Mouse (Mus musculus): ENCODE measurements around the gene Elf4. TPM values are rescaled to one million over a fixed set of nuclear protein-coding genes. Genes with fewer than 3 reads are reported as not detected.

The Elf4 gene
- polyA plus RNA-seq, 1 experiment from 2014 or later, result 13.0 TPM

DNA sequence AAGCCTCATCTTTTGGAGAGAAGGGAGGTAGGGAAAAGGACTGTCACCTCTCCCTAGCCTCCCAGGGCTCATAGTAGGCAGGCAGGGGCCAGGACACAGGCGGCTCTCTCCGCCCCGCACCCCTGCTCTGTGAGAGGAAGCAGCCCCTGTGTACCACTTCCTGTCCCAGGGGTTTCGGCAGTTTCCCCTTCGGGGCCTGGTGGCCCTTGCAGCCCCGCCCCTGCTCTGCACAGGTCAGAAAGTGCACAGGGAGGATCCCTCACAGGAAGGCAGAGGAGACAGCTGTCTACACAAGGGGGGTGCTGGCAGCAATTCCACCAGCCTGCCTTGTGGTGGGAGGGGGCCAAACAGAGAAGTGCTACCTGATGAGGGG lies 29.4 kb downstream of the Elf4 start:
- H3K27ac ChIP-seq, result peak overlapping the region; percentile 17; the same call in 1 of the 2 replicates
- H3K4me1 ChIP-seq (replicated peaks), result 0 out of 2 replicates have a peak, but pooled peaks cover 20% of the 10 kb centered on the region
- peak; percentile 60 for ATAC-seq
- no peaks in the 10 kb centered on the region for H3K27me3 ChIP-seq (replicated peaks)
- H3K9ac ChIP-seq, result no peak overlapping the region
- no peak overlapping the region for H3K4me3 ChIP-seq (replicated peaks)
- H3K9me3 ChIP-seq, result no peaks in the 10 kb centered on the region
- H3K4me2 ChIP-seq (replicated peaks), result peak overlapping the region; percentile 24; the same call in 1 of the 2 replicates
- WGBS, result 35% methylated on average over 6 of the region's 6 CpGs
- H3K36me3 ChIP-seq, result no peaks in the 10 kb centered on the region

- H3K4me3 ChIP-seq (replicated peaks), result no peak overlapping the region
- H3K9me3 ChIP-seq, result no peaks in the 10 kb centered on the region
- H3K4me2 ChIP-seq (replicated peaks), result peak overlapping the region; percentile 24; the same call in 1 of the 2 replicates
- 63% methylated on average over 15 of the region's 15 CpGs for WGBS
- no peak overlapping the region for H3K9ac ChIP-seq
- H3K4me1 ChIP-seq (replicated peaks), result 0 out of 2 replicates have a peak, but pooled peaks cover 18% of the 10 kb centered on the region
- no peaks in the 10 kb centered on the region for H3K36me3 ChIP-seq
- ATAC-seq, result peak; percentile 40
- H3K27me3 ChIP-seq (replicated peaks), result no peaks in the 10 kb centered on the region
- peak overlapping the region; percentile 17; the same call in 1 of the 2 replicates for H3K27ac ChIP-seq
Observed at GRCm38 (mm10) chrX:48432599-48433526, 30.1 kb downstream of the Elf4 start.

DNA sequence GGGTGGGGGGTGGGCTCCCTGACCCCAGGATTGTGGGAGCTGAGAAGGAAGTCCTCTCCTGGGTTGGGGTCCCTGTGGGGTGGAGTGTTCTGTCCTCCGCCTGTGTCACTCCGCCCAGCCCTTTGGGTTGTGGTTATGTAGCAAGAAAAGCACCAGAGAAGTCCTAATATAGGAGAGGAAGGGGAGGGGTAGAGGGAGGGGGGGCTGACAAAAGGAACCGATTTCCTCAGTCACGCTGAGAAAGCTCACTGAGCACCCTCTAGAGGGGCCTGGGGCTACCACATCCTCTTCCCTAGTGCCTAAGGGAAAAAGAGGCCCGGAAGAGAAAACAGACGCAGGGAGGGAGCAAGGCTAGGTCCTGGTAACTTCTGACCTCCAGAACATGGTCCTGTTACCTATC lies 33.4 kb downstream of the Elf4 start:
- Histone ChIP-seq H3K27me3 (replicated peaks) (no peaks in the 10 kb centered on the region), H3K4me1 (replicated peaks) (0 out of 2 replicates have a peak, but pooled peaks cover 18% of the 10 kb centered on the region), H3K4me3 (replicated peaks) (no peak overlapping the region), H3K4me2 (replicated peaks) (no peak overlapping the region), H3K9ac (no peak overlapping the region), H3K9me3 (no peaks in the 10 kb centered on the region), H3K36me3 (no peaks in the 10 kb centered on the region), H3K27ac (no peak overlapping the region)
- ATAC-seq, result no peak
- WGBS, result 58% methylated on average over 6 of the region's 6 CpGs

DNA sequence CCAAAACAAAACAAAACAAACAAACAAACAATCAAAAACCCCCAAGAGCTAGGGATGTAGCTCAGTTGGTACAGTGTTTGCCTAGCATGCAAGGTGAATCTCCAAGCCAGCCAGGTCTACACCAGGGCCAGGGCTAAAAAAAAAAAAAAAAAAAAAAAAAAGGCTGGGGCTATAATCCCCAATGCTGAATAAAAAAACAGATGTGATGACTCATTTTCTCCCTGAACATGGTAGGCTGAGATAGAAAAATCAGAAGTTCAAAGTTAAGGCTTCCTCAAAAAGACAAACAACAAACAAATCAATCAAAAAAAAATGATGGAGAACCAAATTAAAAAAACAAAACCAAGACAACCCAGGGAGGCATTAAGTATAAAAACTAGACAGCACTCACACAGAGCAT lies 33.8 kb downstream of the Elf4 start:
- Histone ChIP-seq H3K4me2 (replicated peaks) (no peak overlapping the region), H3K9me3 (no peaks in the 10 kb centered on the region), H3K4me3 (replicated peaks) (no peak overlapping the region), H3K9ac (no peak overlapping the region), H3K36me3 (no peaks in the 10 kb centered on the region), H3K4me1 (replicated peaks) (0 out of 2 replicates have a peak, but pooled peaks cover 16% of the 10 kb centered on the region), H3K27ac (no peak overlapping the region), H3K27me3 (replicated peaks) (no peaks in the 10 kb centered on the region)
- no peak for ATAC-seq

DNA sequence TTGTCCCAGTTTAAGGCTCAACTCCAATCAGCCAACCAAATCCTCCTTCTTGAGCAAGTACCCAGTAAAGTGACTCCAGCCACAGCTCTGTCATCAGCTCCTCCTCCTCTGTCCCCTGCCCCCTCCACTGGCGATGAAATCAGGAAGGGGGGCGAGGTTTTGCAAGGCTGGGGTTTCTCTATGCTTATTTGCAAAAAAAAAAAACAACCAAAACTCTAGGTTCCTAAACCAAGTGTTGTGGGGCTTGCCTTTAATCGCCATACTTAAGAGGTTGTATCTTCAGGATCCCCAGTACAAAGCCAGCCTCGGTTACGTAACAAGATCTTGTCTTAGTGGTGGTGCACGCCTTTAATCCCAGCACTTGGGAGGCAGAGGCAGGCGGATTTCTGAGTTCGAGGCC lies 34.3 kb downstream of the Elf4 start:
- H3K9ac ChIP-seq, result no peak overlapping the region
- no peak overlapping the region for H3K27ac ChIP-seq
- no peak overlapping the region for H3K4me2 ChIP-seq (replicated peaks)
- H3K27me3 ChIP-seq (replicated peaks), result no peaks in the 10 kb centered on the region
- 0 out of 2 replicates have a peak, but pooled peaks cover 15% of the 10 kb centered on the region for H3K4me1 ChIP-seq (replicated peaks)
- H3K36me3 ChIP-seq, result no peaks in the 10 kb centered on the region
- no peak overlapping the region for H3K4me3 ChIP-seq (replicated peaks)
- H3K9me3 ChIP-seq, result no peaks in the 10 kb centered on the region
- ATAC-seq, result no peak
- 82% methylated on average over 8 of the region's 8 CpGs for WGBS

- WGBS, result 76% methylated on average over 6 of the region's 6 CpGs
- H3K27ac ChIP-seq, result 0 out of 2 replicates have a peak overlapping the region, but pooled peaks have one; percentile 27
- no peak for ATAC-seq
Observed at GRCm38 (mm10) chrX:48428241-48428640, 34.7 kb downstream of the Elf4 start.

DNA sequence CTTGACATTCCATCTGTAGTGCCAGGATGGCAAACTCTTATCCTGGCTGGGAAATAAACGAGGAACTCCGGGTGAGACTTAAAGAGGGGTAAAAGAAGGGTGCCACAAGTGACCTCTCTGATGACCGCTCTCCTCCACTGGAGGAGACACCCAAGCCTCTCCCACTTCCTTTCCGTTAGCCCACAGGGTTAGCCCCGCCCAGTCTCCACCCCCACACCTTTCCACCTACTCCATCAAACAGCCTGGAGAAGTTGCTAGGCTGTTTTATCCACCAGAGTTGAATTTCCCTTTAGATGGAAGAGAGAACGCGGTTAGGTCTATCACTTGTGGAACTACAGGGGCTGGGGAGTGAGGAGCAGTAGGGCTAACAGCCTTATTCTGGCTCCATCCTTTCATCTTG lies 37.7 kb downstream of the Elf4 start:
- Histone ChIP-seq H3K4me3 (replicated peaks) (no peak overlapping the region), H3K9ac (no peak overlapping the region), H3K4me1 (replicated peaks) (0 out of 2 replicates have a peak, but pooled peaks cover 6% of the 10 kb centered on the region), H3K27me3 (replicated peaks) (no peaks in the 10 kb centered on the region), H3K36me3 (no peaks in the 10 kb centered on the region), H3K9me3 (no peaks in the 10 kb centered on the region), H3K27ac (peak overlapping the region; percentile 13; the same call in 1 of the 2 replicates), H3K4me2 (replicated peaks) (no peak overlapping the region)
- WGBS, result 54% methylated on average over 7 of the region's 7 CpGs
- ATAC-seq, result no peak

More at GRCm38 (mm10) chrX:48428241-48428640, 34.7 kb downstream of the Elf4 start:
- Histone ChIP-seq H3K9ac (no peak overlapping the region), H3K4me2 (replicated peaks) (no peak overlapping the region), H3K4me1 (replicated peaks) (0 out of 2 replicates have a peak, but pooled peaks cover 11% of the 10 kb centered on the region), H3K9me3 (no peaks in the 10 kb centered on the region), H3K27me3 (replicated peaks) (no peaks in the 10 kb centered on the region), H3K4me3 (replicated peaks) (no peak overlapping the region), H3K36me3 (no peaks in the 10 kb centered on the region)

DNA sequence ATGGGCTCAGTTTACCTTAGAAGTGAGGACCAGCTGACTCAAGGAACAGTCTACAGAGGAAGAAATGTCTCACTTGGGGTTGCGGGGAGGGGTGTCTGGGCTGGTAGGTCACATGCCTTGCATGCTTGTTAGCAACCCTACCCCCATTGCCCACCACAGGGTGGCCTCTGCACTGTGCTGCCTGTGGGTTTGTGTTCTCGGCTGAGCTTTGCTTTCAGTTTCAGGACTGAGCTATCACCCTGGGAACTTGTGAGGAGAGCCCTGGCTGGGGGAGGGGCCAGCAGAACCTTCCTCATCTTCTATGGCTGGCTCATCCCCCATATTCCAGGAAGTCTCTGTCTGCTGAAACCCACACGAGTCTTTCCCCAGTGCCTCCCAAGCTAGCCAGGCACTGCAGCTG lies 38.3 kb downstream of the Elf4 start:
- Histone ChIP-seq H3K4me1 (replicated peaks) (0 out of 2 replicates have a peak, but pooled peaks cover 6% of the 10 kb centered on the region), H3K4me2 (replicated peaks) (peak overlapping the region; percentile 22; the same call in 1 of the 2 replicates), H3K9ac (no peak overlapping the region), H3K27me3 (replicated peaks) (no peaks in the 10 kb centered on the region), H3K9me3 (no peaks in the 10 kb centered on the region), H3K4me3 (replicated peaks) (no peak overlapping the region), H3K36me3 (no peaks in the 10 kb centered on the region), H3K27ac (peak overlapping the region; percentile 13; the same call in 1 of the 2 replicates)
- 44% methylated on average over 3 of the region's 3 CpGs for WGBS
- ATAC-seq, result peak; percentile 64

DNA sequence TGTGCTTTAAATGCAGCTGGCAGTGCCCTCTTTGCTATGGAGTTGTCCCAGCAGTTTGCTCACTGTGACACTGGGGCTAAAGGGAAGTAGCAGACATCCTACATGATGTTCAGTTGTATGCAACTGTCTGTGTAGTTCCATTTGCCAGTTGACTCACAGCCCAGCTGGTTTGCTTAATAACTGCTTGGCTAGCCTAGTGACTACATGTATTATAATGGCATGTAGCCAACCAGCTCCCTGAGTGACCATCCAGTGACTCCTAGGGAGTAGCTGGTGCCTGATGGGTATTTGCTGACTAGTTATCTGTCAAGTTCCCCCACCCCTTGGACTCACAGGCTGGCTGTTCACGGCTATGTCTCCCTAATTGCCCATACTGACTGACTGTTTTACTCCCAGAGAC lies 39.3 kb downstream of the Elf4 start:
- no peak overlapping the region for H3K9ac ChIP-seq
- no peaks in the 10 kb centered on the region for H3K27me3 ChIP-seq (replicated peaks)
- no peak overlapping the region for H3K4me3 ChIP-seq (replicated peaks)
- WGBS, result 58% methylated on average over 1 of the region's 1 CpGs
- H3K4me1 ChIP-seq (replicated peaks), result 0 out of 2 replicates have a peak, but pooled peaks cover 6% of the 10 kb centered on the region
- no peak for ATAC-seq
- no peaks in the 10 kb centered on the region for H3K9me3 ChIP-seq
- no peak overlapping the region for H3K4me2 ChIP-seq (replicated peaks)
- no peak overlapping the region for H3K27ac ChIP-seq
- no peaks in the 10 kb centered on the region for H3K36me3 ChIP-seq

GRCm38 (mm10) chrX:48422986-48423385 lies 39.9 kb downstream of the Elf4 start:
- 34% methylated on average over 4 of the region's 4 CpGs for WGBS
- no peak overlapping the region for H3K4me3 ChIP-seq (replicated peaks)
- 0 out of 2 replicates have a peak, but pooled peaks cover 6% of the 10 kb centered on the region for H3K4me1 ChIP-seq (replicated peaks)
- H3K27me3 ChIP-seq (replicated peaks), result no peaks in the 10 kb centered on the region
- H3K27ac ChIP-seq, result no peak overlapping the region
- H3K4me2 ChIP-seq (replicated peaks), result no peak overlapping the region
- H3K9me3 ChIP-seq, result no peaks in the 10 kb centered on the region
- H3K36me3 ChIP-seq, result no peaks in the 10 kb centered on the region
- H3K9ac ChIP-seq, result no peak overlapping the region
- no peak for ATAC-seq

GRCm38 (mm10) chrX:48418417-48418816 lies 44.5 kb downstream of the Elf4 start:
- H3K27ac ChIP-seq, result peak overlapping the region; percentile 70; the same call in 1 of the 2 replicates
- H3K4me2 ChIP-seq (replicated peaks), result no peak overlapping the region; the same call in 1 of the 2 replicates
- H3K4me1 ChIP-seq (replicated peaks), result no peaks in the 10 kb centered on the region
- 0 out of 2 replicates have a peak, but pooled peaks cover 4% of the 10 kb centered on the region for H3K36me3 ChIP-seq
- peak; percentile 94 for ATAC-seq
- H3K9me3 ChIP-seq, result no peaks in the 10 kb centered on the region
- no peak overlapping the region for H3K4me3 ChIP-seq (replicated peaks)
- no peak overlapping the region for H3K9ac ChIP-seq
- H3K27me3 ChIP-seq (replicated peaks), result no peaks in the 10 kb centered on the region
- WGBS, result 78% methylated on average over 2 of the region's 2 CpGs

DNA sequence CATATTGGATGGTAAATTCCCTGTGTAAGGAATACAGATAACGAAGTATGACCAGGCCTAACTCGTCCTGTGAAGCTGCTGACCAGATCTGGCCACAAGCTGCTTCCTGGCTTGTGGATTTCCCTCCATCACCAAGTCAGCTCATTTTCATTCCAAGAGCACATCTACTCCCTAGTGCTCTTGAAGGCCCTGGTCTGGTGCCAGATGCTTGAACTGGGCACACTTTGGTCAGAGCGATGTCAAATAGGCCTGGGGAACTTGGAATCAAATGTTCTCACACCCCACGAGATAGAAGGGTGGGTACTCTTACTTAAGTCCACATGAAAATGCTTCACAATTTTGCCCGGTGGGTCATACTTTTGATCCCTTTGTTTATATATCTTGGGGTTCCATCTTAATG lies 48.6 kb downstream of the Elf4 start:
- Histone ChIP-seq H3K4me2 (replicated peaks) (no peak overlapping the region), H3K4me1 (replicated peaks) (no peaks in the 10 kb centered on the region), H3K9ac (no peak overlapping the region), H3K4me3 (replicated peaks) (no peak overlapping the region), H3K27ac (no peak overlapping the region), H3K9me3 (no peaks in the 10 kb centered on the region), H3K27me3 (replicated peaks) (no peaks in the 10 kb centered on the region), H3K36me3 (0 out of 2 replicates have a peak, but pooled peaks cover 4% of the 10 kb centered on the region)
- no peak for ATAC-seq
- 81% methylated on average over 5 of the region's 5 CpGs for WGBS

All from intestine, embryonic 15.5 days (tissue).